Mouse (Mus musculus) T-cell, adult 66 days (primary cell): ENCODE results near the gene Gpr165. TPM values are rescaled to one million over a fixed set of nuclear protein-coding genes. Genes with fewer than 3 reads are reported as not detected.

Experiments
- total RNA-seq, 2 experiments: library from RNA; stranded (reverse); gene quantifications; 3 replicates in 1 of 2; 4 replicates in 1 of 2; pipeline ENCODE4 v1.2.4; 2023

Gene Gpr165
- total RNA-seq, result not detected

DNA sequence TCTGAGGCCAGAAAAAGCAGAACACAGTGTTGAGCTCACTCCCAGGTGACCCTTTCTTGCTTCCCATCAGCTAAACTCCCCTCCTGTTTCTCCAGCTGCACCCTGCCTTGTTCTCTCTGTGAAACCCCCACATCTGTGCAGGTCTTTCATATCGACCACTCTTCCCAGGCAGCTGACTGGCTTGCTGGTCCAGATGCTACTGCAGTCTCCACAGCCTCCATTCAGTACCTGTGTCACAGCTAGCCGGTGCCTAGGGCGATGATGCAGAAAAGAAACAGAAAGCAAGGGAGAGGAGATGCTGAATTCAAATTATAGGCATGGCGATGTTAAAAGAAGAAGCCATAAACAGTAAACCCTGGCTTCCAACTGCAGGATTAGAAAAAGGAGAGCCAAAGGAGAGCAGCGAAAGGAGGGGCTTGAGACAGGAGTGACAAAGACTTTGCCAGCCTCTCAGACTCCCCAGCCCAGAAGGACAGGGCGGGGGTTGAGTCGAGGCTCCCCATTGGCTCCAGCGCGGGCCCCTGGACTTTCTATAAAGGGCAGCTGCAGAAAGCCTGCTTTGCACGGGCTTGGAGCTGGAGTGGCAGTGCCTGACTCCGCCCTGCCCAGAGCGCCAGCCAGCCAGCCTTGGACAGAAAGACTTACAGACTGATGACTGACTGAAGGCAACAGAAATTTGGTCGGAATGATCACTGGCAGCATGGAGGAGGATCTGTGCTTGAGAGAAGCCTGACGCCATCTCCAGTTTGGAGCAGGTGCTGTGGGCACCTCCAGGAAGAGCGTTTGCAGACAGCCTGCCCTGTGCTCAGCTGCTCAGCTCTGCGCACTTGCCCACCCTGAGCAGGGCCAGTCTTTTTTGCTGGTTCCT lies at the start of gene Gpr165:
Gene Gpr165, plus strand, starts transcription at position 535 of the 868 bp plus-strand sequence.

